Mouse (Mus musculus): ENCODE measurements at regions not wholly inside any gene's neighbourhood (a gene's known extent, or its start where the extent isn't known, plus 50 kb on each side); places are given as distances from the start of the nearest gene placed in this dataset.

GRCm38 (mm10) chr14:64531221-64531949 is 427.3 kb downstream of the Prss52 start:
- TF ChIP-seq POLR2A (IDR thresholded peaks at IDR 0.05; ENCODE audit: borderline replicate concordance, extremely low read depth, low read depth, low read length) (no peak), CTCF (IDR thresholded peaks at IDR 0.05; ENCODE audit: insufficient read depth, low read length) (no peak)

All from lung, adult 2 months (tissue).